Mouse (Mus musculus) heart, embryonic 16.5 days (tissue): ENCODE measurements at regions not wholly inside any gene's neighbourhood (a gene's known extent, or its start where the extent isn't known, plus 50 kb on each side); places are given as distances from the start of the nearest gene placed in this dataset.

ENCODE experiments used
- ATAC-seq: fragments of 200-750 bp; cut with Nextera tagmentation; replicated peaks from 2 replicates; pipeline ENCODE4 v1.8.0; 2017; ENCODE audit warnings: moderate number of reproducible peaks; ENCODE audit not compliant: insufficient read depth, low FRiP score; ENCODE audit errors: extremely low read depth
- H3K27ac ChIP-seq: fragments of 300-500 bp; sonication (generic); 2 replicates; pipeline ENCODE4 v1.5.1; 2014; ENCODE audit warnings: mild to moderate bottlenecking, low read length, control low read depth, moderate library complexity
- H3K27me3 ChIP-seq: fragments of 300-500 bp; sonication (generic); 2 replicates; pipeline ENCODE4 v1.6.1; 2014; ENCODE audit warnings: low read length, mixed read lengths; ENCODE audit not compliant: control insufficient read depth, insufficient read depth
- H3K36me3 ChIP-seq: fragments of 300-500 bp; sonication (generic); 2 replicates; pipeline ENCODE4 v1.6.1; 2014; ENCODE audit not compliant: control insufficient read depth, insufficient read depth
- H3K4me1 ChIP-seq: fragments of 300-500 bp; sonication (generic); 2 replicates; pipeline ENCODE4 v1.6.1; 2014; ENCODE audit warnings: low read length, mixed read lengths; ENCODE audit not compliant: control insufficient read depth, insufficient read depth
- H3K4me2 ChIP-seq: fragments of 300-500 bp; sonication (generic); 2 replicates; pipeline ENCODE4 v1.6.1; 2014; ENCODE audit warnings: low read depth, mild to moderate bottlenecking, control low read depth, low read length
- H3K4me3 ChIP-seq: fragments of 300-500 bp; sonication (generic); 2 replicates; pipeline ENCODE4 v1.5.1; 2014; ENCODE audit warnings: mild to moderate bottlenecking, control low read depth, low read length
- H3K9ac ChIP-seq: fragments of 300-500 bp; sonication (generic); 2 replicates; pipeline ENCODE4 v1.6.1; 2014; ENCODE audit warnings: low read length, control low read depth
- H3K9me3 ChIP-seq: fragments of 300-500 bp; sonication (generic); replicated peaks from 2 replicates; pipeline ENCODE4 v1.6.1; 2016; ENCODE audit warnings: low read length; ENCODE audit not compliant: control insufficient read depth
- WGBS: fragments of 180-500 bp; shearing (Covaris S2); extraction: QIAGEN DNeasy Blood & Tissue Kit; methylation state at CpG from one replicate; pipeline ENCODE4 v1.1.7; 2014; 5-methylcytosine and 5-hydroxymethylcytosine counted together

GRCm38 (mm10) chr8:95968828-95969227 lies 80.5 kb upstream of the Got2 start:
- H3K27me3 ChIP-seq: no peaks in the 10 kb centered on the region; the same call in 1 of the 2 replicates
- H3K4me3 ChIP-seq: no peak overlapping the region
- H3K9ac ChIP-seq: no peak overlapping the region
- H3K4me1 ChIP-seq: no peaks in the 10 kb centered on the region
- no peak for ATAC-seq
- WGBS: 85% methylated on average over 6 of the region's 6 CpGs
- H3K9me3 ChIP-seq: no peaks in the 10 kb centered on the region
- no peaks in the 10 kb centered on the region for H3K36me3 ChIP-seq
- H3K27ac ChIP-seq: no peak overlapping the region
- H3K4me2 ChIP-seq: no peak overlapping the region

- no peak overlapping the region for H3K27ac ChIP-seq
- H3K36me3 ChIP-seq: no peaks in the 10 kb centered on the region
- H3K9me3 ChIP-seq: no peaks in the 10 kb centered on the region
- no peak for ATAC-seq
- H3K4me2 ChIP-seq: no peak overlapping the region
- no peak overlapping the region for H3K9ac ChIP-seq
- 54% methylated on average over 1 of the region's 1 CpGs for WGBS
- H3K4me3 ChIP-seq: no peak overlapping the region
- H3K27me3 ChIP-seq: no peaks in the 10 kb centered on the region
- H3K4me1 ChIP-seq: no peaks in the 10 kb centered on the region
Measured at GRCm38 (mm10) chr8:95966430-95966829, 78.1 kb upstream of the Got2 start.

GRCm38 (mm10) chr8:95952257-95952656 lies 63.9 kb upstream of the Got2 start:
- peak overlapping the region; percentile 73 for H3K4me2 ChIP-seq
- no peak overlapping the region for H3K27ac ChIP-seq
- peaks cover 9% of the 10 kb centered on the region for H3K9me3 ChIP-seq
- ATAC-seq: no peak
- no peaks in the 10 kb centered on the region for H3K27me3 ChIP-seq
- H3K4me1 ChIP-seq: no peaks in the 10 kb centered on the region
- no peaks in the 10 kb centered on the region; the same call in 1 of the 2 replicates for H3K36me3 ChIP-seq
- WGBS: 43% methylated on average over 10 of the region's 10 CpGs
- H3K4me3 ChIP-seq: peak overlapping the region; percentile 47
- no peak overlapping the region for H3K9ac ChIP-seq

GRCm38 (mm10) chr8:95951794-95952193 lies 63.4 kb upstream of the Got2 start:
- Histone ChIP-seq H3K4me1 (no peaks in the 10 kb centered on the region), H3K4me2 (peak overlapping the region; percentile 73), H3K9ac (no peak overlapping the region), H3K4me3 (peak overlapping the region; percentile 47), H3K36me3 (no peaks in the 10 kb centered on the region; the same call in 1 of the 2 replicates), H3K9me3 (peaks cover 9% of the 10 kb centered on the region), H3K27ac (no peak overlapping the region), H3K27me3 (no peaks in the 10 kb centered on the region)
- WGBS: 1% methylated on average over 17 of the region's 17 CpGs
- ATAC-seq: no peak; the same call in 1 of the 2 replicates
